Mouse (Mus musculus) ES-Bruce4 (cell line): ENCODE measurements around the gene Syt1. TPM values are rescaled to one million over a fixed set of nuclear protein-coding genes. Genes with fewer than 3 reads are reported as not detected.

Source experiments
- H3K27ac ChIP-seq: 2 replicates; pipeline ENCODE4 v1.5.1; 2012; ENCODE audit warnings: low read length, inconsistent platforms; ENCODE audit not compliant: insufficient read depth
- H3K27me3 ChIP-seq: 2 replicates; pipeline ENCODE4 v1.6.1; 2012; ENCODE audit warnings: mild to moderate bottlenecking, low read length, inconsistent platforms; ENCODE audit not compliant: control insufficient read depth, poor library complexity, insufficient read depth, severe bottlenecking
- H3K36me3 ChIP-seq: 2 replicates; pipeline ENCODE4 v1.6.1; 2012; ENCODE audit warnings: inconsistent platforms, mild to moderate bottlenecking, low read length, moderate library complexity; ENCODE audit not compliant: control insufficient read depth, poor library complexity, insufficient read depth, severe bottlenecking
- H3K4me1 ChIP-seq: one replicate; pipeline ENCODE4 v1.8.1; 2011; ENCODE audit warnings: low read length; ENCODE audit not compliant: control insufficient read depth, insufficient read depth
- H3K4me3 ChIP-seq: 2 replicates; pipeline ENCODE4 v1.5.1; 2011; ENCODE audit warnings: low read depth, mild to moderate bottlenecking, low read length
- H3K9ac ChIP-seq: 2 replicates; pipeline ENCODE4 v1.6.1; 2012; ENCODE audit warnings: low read depth, mild to moderate bottlenecking, inconsistent platforms; ENCODE audit not compliant: poor library complexity, severe bottlenecking
- H3K9me3 ChIP-seq: replicated peaks from 2 replicates; pipeline ENCODE4 v1.6.1; 2012; ENCODE audit warnings: mild to moderate bottlenecking, low read length, inconsistent platforms; ENCODE audit not compliant: control insufficient read depth, poor library complexity, insufficient read depth, severe bottlenecking
- CTCF ChIP-seq: IDR thresholded peaks from one replicate; pipeline ENCODE4 v1.8.1; 2011; ENCODE audit warnings: low read depth, low read length
- EP300 ChIP-seq: IDR thresholded peaks from 2 replicates; pipeline ENCODE4 v1.6.1; 2011; ENCODE audit warnings: low read depth, low read length; ENCODE audit not compliant: insufficient read depth
- POLR2A ChIP-seq: IDR thresholded peaks from one replicate; pipeline ENCODE4 v1.8.1; 2011; ENCODE audit warnings: low read length; ENCODE audit not compliant: insufficient read depth
- polyA plus RNA-seq: library from polyadenylated mRNA; stranded (reverse); fragments of >200 nt; gene quantifications from 2 replicates; pipeline ENCODE4 v1.2.4, GENCODE M21; 2011; ENCODE audit warnings: low read depth; ENCODE audit not compliant: missing spikeins, insufficient read depth, insufficient read length

The Syt1 gene
- polyA plus RNA-seq, 1 experiment: 0.72 TPM

DNA sequence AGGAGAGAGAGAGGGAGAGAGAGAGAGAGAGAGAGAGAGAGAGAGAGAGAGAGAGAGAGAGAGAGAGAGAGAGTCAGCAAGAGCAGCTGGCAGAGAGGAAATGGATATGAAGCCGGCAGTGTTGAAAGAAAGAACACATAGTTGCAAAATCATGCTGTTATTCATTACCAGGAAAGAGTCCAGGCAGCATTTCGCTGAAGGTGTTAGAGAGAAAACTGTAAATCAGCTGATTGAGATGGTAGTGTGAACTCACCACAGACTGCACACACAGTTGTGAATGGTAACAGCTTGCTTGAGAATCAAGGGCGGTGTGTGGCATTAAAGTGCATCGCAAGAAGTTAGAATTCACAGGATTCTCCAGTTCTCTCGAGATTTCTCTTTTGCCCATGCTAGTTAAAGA lies 300.3 kb downstream of the Syt1 start:
- TF ChIP-seq EP300 (no peak), POLR2A (no peak), CTCF (no peak)
- H3K9me3 ChIP-seq: no peaks in the 10 kb centered on the region
- H3K4me3 ChIP-seq: no peak overlapping the region

DNA sequence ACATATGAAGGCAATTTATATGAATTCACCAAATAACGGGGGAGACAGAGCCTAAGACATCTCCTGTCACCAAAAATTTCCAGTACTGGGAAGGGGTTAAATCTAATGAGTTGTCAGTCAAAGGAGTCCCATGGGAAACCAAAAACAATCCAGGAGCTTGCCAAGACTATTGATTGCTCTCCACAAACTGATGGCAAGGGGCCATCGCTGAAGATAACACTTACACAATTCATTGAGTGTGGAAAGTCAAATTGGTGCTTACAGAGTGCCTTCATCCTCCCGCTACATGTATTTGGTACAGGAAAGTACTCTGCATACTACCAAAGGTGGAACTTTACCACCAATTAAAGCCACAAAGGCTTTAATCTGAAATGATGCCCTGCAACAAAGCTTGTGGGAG lies 305.1 kb downstream of the Syt1 start:
- H3K9me3 ChIP-seq: no peaks in the 10 kb centered on the region
- H3K27me3 ChIP-seq: no peaks in the 10 kb centered on the region
- H3K9ac ChIP-seq: no peak overlapping the region
- no peak for TF ChIP-seq CTCF
- no peaks in the 10 kb centered on the region for H3K4me1 ChIP-seq
- no peaks in the 10 kb centered on the region for H3K36me3 ChIP-seq
- H3K27ac ChIP-seq: no peak overlapping the region
- no peak overlapping the region for H3K4me3 ChIP-seq

More for the DNA sequence above, 300.3 kb downstream of the Syt1 start:
- no peaks in the 10 kb centered on the region for H3K4me1 ChIP-seq
- no peaks in the 10 kb centered on the region for H3K36me3 ChIP-seq
- H3K9ac ChIP-seq: no peak overlapping the region
- H3K27ac ChIP-seq: no peak overlapping the region
- H3K27me3 ChIP-seq: no peaks in the 10 kb centered on the region

DNA sequence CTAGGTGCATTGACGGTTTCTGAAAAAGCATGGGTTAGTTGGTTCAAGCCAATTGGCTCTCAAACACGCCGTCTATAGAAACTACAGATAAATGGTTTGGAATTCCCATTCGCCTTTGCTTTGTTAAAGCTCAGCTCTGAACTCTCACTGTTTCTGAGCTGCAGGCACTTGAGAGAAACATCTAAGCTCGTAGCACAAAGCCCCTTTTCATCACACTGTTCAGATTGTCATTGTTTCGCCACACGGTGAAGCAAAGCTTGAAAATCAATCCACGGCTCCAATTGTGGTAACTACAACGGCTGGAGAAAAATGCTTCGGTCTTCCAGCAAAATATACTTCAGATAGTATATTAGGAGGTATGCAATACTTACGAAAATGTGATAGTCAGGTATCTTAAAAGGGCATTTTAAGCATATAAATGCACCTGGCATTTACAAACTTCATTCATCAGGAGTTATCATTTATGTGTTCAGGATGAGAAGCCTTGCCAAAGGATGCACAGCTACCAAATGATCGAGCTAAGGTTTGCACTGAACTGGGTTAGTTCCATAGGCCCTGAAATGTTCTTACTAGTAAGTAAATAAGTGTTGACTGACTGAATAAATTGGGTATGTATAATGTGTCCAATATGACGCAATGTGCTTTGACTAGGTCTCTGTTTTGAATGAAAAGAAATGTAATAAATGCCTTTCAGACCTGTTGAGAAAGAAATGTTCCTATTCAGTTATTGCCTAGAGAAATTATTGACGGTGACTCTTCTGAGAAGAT lies 309.2 kb downstream of the Syt1 start:
- TF ChIP-seq CTCF (no peak), POLR2A (no peak), EP300 (no peak)
- no peak overlapping the region for H3K4me3 ChIP-seq
- no peak overlapping the region for H3K27ac ChIP-seq

DNA sequence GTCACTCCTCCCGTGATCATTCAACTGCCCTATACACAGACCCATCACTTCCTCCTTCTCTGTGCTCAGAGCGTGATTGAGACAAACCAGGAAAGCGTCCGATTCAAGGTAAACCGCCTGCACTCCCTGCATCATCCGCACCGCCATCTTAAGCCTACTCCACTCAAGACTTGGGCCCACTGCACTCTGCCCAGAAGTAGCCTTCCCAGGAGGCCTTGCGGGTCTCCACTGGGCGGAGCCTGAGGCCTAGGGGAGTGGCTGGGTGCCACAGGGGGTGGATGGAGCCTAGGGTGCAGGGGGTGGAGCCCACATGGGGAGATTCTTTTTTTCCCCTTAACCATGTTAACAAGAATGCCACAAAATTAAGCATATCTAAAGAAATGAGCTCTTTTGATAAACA lies 310.8 kb downstream of the Syt1 start, which contains the start of gene Gm5136:
Gene Gm5136, minus strand, starts transcription at position 215 of the 400 bp plus-strand sequence.
- Histone ChIP-seq H3K27ac (no peak within 1 kb of the TSS), H3K9me3 (no peaks in the 10 kb centered on the region), H3K9ac (no peak within 1 kb of the TSS), H3K4me3 (peak within 1 kb of the TSS; percentile 13; the same call in 1 of the 2 replicates), H3K36me3 (no peaks in the 10 kb centered on the region), H3K27me3 (no peaks in the 10 kb centered on the region), H3K4me1 (no peaks in the 10 kb centered on the region)
- no peak for TF ChIP-seq POLR2A
- TF ChIP-seq CTCF: no peak
- TF ChIP-seq EP300: no peak

More for the DNA sequence above, 309.2 kb downstream of the Syt1 start:
- Histone ChIP-seq H3K4me1 (no peaks in the 10 kb centered on the region), H3K36me3 (no peaks in the 10 kb centered on the region), H3K9ac (no peak overlapping the region), H3K9me3 (no peaks in the 10 kb centered on the region), H3K27me3 (no peaks in the 10 kb centered on the region)

DNA sequence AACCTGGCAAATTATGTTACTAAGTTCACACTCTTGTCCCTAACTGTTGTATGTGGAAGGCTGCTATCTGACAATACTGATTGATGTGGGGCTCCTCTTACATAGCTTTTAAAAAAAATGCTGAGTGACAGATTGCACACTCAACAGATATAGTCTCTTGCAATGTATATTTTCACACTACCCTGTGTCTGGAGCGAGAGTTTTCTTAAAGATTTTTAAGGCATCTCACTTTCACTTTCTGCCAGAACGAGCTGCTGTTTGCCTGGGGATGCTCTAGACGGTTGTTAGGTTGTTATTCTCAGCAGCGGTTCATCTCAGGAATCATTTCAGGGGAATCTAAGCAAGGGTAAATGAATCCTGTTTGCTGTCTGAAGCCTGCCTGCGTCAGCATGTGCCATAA lies 313.7 kb downstream of the Syt1 start:
- Histone ChIP-seq H3K9me3 (no peaks in the 10 kb centered on the region), H3K4me3 (no peak overlapping the region), H3K9ac (no peak overlapping the region), H3K36me3 (no peaks in the 10 kb centered on the region), H3K27ac (no peak overlapping the region), H3K27me3 (no peaks in the 10 kb centered on the region), H3K4me1 (no peaks in the 10 kb centered on the region)
- TF ChIP-seq POLR2A (no peak), EP300 (no peak), CTCF (no peak)

DNA sequence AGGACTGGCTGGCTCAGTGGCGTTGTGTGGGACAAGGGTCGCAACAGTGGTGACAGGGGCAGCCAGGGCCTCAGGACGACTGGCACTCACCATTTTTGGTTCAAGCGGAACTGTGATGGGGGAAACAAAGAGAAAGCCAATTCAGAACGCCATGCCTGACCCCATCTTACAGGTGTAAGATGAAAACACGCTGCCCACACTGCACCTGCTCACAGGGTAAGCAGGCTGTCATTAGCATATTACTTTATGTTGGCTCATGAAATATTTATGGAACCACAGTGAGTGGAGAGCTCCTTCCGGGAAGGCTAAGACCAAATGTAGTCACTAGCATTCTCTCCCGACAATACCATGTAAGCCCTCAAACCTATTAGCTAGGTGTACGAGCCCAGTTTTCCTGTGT lies 319.8 kb downstream of the Syt1 start:
- H3K4me1 ChIP-seq: no peaks in the 10 kb centered on the region
- H3K9me3 ChIP-seq: 0 out of 2 replicates have a peak, but pooled peaks cover 2% of the 10 kb centered on the region
- H3K27ac ChIP-seq: no peak overlapping the region
- H3K4me3 ChIP-seq: no peak overlapping the region
- H3K36me3 ChIP-seq: no peaks in the 10 kb centered on the region
- H3K9ac ChIP-seq: no peak overlapping the region
- TF ChIP-seq CTCF (no peak), POLR2A (no peak), EP300 (no peak)
- no peaks in the 10 kb centered on the region for H3K27me3 ChIP-seq
